Mouse (Mus musculus) lung, adult 2 months (tissue): ENCODE results near the gene Tex29.

Experiments
- CTCF ChIP-seq: fragments of 200-500 bp; IDR thresholded peaks from 2 replicates; pipeline ENCODE4 v1.5.1; 2011; ENCODE audit warnings: mild to moderate bottlenecking, low read length, control low read depth; ENCODE audit not compliant: insufficient read depth
- POLR2A ChIP-seq: fragments of 200-500 bp; IDR thresholded peaks from 2 replicates; pipeline ENCODE4 v1.6.1; 2011; ENCODE audit warnings: low read depth, mild to moderate bottlenecking, control low read depth, low read length, borderline replicate concordance; ENCODE audit errors: extremely low read depth

GRCm38 (mm10) chr8:11797128-11797527 lies 43.1 kb upstream of the Tex29 start:
- no peak for TF ChIP-seq POLR2A
- no peak for TF ChIP-seq CTCF
